Mouse (Mus musculus): ENCODE data around the gene Knop1.

Knop1 gene

DNA sequence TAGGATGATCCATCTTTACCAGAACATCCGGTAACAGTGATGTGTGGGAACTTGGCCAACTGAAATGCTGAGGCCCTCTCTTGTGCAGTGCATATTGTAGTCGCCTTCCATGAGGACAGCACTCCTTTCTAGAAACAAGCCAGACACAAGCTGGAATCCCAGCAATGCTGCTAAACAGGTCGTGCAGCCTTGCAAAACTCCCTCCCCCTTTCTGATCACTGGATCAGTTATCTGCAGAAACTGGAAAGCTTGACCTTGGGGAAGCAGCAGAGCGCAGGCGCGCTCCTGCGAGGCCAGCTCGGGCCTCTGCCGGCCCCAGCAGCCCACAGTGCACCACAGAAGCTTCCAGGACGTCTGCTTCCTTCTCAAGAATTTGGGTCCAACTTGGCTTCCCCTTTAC, 7.3 kb downstream of the Knop1 start:
- peak; percentile 87 for DNase-seq (ENCODE audit: low read depth, low spot score)

DNA sequence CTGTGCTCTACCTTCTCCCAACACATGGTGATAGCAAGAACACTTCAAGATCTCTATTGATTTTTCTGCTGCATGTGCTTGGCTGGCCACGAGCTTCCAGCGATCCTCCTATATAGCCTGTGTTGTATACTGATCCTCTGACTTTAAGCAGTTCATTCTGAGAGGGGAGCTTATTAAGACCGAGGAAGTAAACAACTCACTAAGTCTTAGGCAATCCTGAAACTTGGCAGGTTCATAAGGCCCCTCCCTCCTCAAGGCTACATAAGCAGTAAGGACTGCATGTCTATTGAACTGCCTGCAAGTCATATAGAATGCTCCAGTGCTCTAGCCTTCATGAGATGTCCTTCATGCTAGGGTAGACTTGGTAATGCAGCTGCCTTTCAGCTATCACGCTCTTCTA, 9.7 kb downstream of the Knop1 start:
- no peak for DNase-seq (ENCODE audit: low read depth, low spot score)

DNA sequence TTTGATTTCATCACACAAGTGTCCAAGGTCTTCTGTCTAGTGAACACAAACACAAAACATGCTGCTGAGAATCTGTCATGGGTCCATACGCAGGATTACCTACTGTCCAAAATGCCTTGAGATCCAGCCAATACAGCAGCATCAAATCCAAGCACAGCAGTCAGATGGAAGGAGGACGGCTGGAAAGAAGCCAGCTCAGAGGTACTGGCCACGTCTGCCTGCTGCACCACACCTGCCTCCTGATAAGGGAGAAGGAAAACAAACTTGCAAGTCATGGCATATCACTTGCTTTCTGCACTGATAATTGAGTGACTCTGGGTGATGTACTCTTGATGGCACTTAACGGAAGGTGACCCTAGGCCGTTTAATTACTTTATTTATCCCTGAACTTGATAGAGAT, 10.9 kb downstream of the Knop1 start:
- no peak for DNase-seq (ENCODE audit: low read depth, low spot score)

DNA sequence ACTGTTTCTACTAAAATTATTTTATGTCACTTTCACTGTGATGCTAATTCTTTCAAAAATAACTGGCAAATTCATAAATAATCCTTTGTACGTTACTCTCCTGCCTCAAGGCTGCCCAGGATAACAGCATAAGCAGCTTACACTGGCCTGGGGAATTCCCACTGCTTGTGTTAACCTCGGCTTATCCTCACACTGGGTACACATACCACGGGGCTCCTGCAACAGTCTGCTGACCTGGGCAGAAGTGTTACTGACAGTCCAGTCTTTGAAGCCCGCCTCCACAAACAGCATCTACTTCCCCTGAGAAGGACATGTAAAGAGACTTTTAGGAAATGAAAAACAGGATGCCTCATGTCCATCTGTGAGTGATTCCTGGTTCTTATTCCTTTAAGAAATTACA, 13.1 kb downstream of the Knop1 start:
- no peak for DNase-seq (ENCODE audit: low read depth, low spot score)

DNA sequence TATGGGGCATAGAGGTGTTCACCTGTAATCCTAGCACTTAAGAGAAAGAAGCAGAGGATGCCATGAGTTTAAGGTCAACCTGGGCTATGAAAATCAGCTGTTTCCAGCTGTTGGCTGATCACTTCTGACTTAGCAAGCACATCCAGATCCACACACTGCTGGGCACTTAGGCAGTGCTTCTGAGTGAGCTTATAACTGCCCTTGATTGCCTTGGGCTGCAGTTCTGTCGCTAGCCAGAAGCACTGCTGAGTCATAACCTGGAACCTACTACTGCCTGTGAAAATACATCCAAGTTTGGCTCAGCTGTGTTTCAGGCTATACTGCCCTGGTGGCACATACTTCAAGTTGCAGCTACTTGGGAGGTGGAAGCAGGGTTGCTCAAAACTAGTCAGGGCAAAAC, 14.3 kb downstream of the Knop1 start:
- DNase-seq (ENCODE audit: low read depth, low spot score) = no peak

DNA sequence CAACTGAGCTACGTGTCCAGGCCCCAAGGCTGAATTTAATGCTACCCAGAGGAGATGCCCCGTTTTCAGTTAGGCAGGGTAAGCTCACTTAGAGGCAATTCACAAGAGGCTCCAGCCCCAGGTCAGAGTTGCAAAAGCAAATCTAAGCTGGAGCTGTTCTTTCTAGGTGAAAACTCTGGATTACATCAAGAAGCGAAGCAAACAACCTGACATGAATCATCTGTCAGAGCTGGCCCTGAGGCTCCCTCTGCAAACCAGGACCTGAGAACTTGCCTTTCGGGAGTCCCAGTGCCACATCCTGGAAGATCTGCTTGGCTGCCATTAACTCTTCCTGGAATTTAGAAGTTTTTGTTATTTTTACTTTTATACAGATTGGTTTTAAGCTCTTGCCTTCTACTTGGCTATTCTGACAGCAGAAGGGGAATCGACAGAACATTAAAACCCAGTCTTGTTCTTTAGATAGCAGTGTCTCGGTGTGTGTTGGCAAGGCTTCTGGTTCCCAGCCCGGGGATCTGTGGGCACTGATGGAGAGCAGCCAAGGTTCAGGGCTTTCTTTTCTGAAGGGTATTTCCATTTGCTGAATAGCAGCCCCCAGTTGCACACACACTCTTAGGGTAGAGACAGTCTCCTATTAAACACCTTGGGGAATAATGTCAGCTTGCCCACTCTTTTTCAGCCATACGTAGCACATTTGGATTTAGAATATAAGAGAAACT, 14.9 kb downstream of the Knop1 start:
- DNase-seq (ENCODE audit: low read depth, low spot score) = no peak

DNA sequence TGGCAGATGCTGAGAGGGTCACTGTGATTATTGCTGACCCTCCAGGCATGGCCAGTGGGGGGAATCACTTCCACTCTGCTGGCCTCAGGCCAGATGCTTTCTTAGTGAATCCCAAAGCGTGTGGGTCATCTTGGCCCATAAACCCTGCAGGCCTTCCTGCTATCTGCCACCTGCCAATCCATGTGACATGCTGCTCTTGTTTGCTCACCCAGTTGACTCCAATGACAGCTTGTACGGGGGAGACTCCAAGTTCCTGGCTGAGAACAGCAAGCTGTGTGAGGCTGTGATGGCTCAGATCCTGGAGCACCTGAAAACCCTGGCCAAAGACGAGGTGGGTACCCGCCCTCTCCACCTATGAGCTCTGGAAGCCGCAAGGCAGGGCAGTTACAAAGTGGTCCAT, 18.2 kb downstream of the Knop1 start:
- DNase-seq (ENCODE audit: low read depth, low spot score) = no peak

DNA sequence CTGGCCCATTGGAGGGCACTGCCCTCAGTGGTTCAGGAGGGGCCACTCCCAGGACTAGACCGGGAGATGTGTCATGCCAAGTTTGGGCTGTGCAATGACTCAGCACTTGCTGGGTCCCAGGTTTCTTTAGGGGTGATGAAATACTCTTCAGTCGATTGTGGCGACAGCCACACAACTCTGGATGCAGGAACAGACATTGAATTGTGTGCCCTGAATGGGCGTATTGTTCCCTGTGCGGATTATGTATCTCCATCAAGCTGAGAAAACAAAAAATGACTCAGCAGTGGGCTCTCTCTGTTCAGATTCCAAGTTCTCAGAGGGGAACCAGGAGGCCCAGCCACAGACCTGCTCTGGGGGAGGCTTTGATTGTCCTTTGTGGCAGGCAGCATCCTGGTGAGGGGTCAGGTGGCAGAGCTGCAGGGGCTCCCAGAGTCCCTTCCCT, 28.1 kb downstream of the Knop1 start:
- DNase-seq (ENCODE audit: low read depth, low spot score) = peak; percentile 39

DNA sequence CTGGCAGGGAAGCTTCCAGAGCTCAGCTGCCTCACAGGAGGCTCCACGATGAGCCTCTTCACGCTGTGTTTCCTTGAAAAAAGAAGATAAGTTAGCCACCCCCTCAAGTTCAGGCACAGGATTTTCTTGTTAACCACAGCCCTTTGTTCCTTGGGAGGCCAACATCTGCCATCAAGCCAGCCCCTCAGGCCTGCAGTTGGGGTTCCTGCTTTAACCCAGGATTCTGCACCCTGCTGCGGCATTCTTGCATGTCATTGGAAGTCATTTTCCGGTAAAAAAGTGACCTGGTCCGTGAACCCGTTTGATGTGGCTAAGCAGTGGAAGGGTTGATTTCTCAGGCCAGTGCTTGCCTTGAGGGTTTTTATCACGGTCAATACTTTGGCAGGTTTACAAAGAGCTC, 31.6 kb downstream of the Knop1 start:
- DNase-seq (ENCODE audit: low read depth, low spot score) = peak; percentile 85

DNA sequence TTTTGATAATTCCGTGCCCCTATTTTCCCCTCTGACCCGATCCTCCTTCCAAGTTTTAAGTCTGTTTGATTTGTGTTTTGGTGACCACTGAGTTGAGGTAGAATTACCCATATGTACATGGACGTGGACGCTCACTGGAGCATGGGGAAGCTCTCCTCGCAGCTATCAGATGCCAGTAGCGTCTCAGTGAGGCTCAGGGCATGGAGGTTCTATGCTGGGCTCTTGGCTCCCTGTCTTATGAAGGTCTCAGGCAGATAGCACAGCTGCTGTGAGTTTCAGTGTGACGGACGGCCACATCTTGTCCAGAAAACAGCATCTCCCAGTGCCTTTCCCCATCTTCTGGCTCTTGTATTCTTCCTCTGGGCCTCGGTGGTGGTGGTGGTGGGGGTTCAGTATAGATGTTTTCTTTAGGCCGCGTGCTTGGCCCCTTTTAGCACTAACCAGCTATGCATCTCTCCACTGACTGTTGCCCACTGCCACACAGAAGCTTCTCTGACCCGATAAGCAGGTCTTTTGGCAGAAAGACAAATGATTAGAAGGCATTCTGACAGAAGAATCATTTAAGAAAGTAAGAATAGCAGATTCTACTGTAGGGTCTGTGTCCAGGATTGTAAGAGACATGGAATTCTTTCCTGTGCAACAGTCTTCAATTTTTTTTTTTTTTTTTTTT, 34.0 kb downstream of the Knop1 start:
- DNase-seq (ENCODE audit: low read depth, low spot score) = no peak

DNA sequence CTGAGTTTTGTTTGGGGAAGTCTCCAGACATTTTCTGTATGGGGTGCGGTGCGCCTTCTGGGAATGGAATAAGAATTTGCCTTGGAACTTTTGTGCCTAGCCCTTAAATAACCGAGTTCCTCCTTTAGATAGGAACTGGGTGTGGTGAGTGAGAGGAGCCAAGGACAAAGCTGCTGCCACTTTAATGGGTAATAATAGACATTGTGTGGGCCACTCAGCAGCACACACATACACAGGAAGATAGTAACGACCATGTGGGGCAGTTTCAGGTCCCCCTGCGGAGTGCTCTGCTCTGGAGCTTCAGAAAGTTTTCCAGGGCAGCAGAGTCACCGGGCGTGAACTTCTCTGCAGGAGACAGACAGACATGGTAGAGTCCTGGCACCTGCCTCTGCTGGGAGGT, 34.7 kb downstream of the Knop1 start:
- peak; percentile 75 for DNase-seq (ENCODE audit: low read depth, low spot score)

DNA sequence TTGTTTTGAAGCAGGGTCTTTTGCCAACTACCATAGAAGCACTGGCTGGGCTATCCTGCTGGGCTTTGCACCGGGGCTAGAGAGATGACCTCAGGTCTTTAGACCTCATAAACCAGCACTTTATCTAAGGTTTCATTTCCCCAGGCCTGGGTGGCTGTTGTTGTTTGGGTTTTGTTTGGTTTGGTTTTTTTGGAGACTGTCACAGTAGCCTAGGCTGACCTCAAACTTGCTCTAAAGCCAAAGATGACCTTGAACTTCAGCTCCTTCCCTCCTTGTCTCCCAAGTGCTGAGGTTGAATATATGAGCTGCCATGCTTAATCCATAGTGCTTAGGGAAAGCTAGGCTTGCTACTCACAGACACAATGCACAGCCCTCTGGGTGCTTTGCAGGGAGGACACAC, 36.4 kb downstream of the Knop1 start:
- DNase-seq (ENCODE audit: low read depth, low spot score) = no peak

DNA sequence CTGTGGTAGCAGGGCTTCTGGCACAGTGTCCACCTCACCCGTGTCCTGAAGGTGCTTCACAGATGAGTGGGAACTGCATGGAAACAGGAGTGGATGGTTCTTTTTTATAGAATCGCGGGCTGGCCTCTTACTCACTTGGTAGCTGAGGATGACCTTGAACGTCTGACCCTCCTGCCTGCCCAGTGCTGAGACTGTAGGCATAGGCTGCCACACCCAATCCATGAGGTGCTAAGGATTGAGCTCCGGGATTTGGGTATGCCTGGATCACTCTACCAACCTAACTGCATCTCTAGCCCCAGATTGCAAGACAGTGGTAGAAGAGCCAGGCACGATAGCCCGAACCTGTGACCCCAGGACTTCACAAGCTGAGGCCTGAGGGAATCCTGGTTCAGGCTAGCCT, 38.3 kb downstream of the Knop1 start:
- DNase-seq (ENCODE audit: low read depth, low spot score) = peak; percentile 47

DNA sequence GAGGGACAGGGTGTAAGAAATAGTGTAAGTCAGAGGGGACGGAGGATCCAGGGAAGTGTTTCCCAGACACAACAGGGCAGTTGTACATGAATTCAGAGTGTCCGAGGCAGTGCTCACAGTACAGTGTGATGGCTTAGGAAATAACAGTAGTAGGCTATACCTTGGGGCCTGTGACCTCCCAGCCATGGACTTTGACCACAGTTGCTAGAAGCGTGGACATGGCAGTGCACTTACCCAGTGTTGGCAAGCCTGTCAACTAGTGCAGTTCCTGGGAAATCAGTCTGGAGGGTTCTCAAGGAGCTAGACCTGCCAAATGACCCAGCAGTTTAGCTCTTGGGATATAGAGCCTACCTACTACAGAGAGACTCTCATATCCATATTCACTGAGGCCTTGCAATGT, 39.8 kb downstream of the Knop1 start:
- DNase-seq (ENCODE audit: low read depth, low spot score) = no peak

DNA sequence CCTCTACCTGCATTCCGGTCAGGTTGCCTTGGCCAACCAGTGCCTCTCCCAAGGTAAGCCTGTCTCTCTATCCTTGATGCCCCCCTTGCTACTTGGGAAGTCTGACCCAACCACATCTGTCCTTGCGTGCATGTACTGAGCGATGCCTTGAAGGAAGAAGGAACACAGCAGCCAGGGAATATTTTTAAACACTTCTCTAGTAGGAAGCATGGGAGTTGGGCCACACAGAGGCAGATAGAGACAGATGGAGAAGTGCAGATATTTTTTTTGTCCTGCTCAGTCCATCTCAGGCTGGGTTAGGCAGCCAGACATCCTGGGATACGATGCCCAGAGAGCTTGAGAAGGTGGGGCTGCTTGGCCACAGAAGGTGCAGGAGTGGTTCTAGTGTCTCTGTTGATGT, 42.5 kb downstream of the Knop1 start:
- no peak for DNase-seq (ENCODE audit: low read depth, low spot score)

DNA sequence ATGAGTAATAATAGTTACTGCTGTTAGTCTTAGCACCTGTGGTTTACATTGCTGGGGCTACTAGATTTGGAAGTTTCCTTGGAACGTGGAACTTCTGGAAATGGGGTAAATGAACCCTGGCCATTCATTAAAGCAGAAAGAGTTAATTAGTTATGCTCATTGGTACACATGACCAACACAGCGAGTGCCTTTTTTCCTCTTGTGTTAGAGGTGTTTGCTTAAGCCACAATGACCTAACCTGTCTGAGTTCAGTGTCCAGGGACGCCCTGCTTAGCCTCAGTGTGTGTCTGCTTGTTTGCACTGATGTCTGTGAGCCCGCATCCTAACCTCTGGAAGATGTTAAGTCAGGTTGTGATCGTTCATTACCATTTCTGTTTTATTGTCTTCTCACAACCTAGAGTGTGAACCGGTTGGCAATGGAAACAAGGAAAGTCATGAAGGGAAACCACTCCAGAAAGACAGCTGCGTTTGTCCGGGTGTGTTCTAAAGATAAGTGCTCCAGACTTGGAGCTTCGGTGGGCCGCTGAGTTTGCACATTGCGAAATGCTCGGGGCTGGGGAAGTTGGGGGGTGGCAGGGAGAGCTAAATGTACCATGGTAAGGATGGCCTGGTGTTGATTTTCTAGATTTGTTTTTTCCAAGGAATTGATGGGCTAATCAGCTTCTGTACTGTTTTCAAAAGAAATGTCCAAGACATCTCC, 44.5 kb downstream of the Knop1 start:
- DNase-seq (ENCODE audit: low read depth, low spot score) = no peak

DNA sequence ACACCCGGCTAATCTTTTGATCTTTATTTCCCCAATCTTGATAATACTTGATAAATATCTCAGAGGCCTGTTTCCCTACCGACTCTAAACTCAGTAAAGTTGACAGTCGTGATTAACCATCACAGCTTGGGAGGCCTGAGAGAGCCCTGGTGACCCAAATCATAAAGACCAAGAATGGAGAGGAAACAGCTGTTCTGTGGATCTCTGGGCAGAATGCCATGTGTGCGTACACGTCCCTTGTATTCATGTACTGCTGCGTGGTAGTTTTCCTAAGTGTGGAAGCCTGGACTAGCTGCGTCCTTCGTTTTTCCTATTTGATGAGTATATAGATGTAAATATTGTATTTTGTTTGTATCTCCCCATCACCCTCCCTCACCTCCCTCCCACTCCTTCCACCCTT, 48.2 kb downstream of the Knop1 start:
- no peak for DNase-seq (ENCODE audit: low read depth, low spot score)

DNA sequence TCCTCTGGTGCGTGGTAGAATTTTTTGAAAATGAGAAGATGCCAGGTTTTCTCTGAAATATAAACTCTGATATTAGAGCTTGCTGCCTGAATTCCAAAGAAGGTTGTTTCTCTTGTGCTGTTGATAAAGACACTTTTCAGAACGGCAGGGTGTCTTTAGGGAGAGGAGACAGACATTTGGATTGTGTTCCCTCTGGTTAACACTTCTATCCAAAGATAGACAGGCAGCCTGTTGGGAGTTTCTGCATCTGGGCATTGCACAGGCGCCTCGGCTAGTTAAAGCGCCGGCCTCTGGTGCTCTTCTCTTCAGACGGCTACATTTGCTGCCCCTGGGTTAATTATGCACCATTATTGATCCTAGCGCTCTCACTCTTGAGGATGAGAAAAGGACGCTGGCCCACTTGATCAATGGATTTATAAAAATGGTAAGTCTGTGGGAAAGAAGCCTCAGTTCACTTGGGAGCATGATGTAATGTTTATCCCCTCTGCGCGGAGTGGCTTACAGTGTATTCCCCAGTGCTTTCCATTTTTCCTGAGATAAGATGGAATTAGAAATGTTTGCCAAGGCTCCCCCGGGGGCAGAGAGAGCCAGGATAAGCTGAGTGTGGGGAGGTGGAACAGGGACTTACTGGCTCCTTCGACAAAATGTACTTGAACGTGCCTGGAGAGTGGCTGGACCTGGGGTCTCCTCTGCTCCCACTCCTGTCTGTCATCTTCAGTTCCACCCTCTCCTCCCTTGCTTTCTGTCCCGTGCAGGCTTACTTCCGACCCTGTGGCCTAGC, 49.2 kb downstream of the Knop1 start:
- DNase-seq (ENCODE audit: low read depth, low spot score) = no peak

DNA sequence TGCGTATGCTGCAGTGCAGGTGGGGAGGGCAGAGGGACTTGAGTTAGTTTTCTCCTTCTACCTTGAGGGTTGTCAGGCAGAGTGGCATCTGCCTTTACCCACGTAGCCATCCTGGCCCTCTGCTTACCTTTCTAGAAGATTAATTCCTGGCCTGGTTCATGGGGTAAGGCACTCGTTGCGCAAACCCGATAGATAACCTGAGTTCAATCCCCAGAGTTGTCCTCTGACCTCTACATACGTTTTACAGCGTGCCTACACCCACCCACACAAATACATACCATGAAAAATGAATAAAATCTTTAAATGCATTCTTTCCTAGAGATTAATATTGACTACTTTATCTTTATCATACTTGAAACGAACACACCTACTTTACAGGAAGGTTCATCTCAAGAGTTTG, 52.6 kb downstream of the Knop1 start:
- DNase-seq (ENCODE audit: low read depth, low spot score) = no peak

DNA sequence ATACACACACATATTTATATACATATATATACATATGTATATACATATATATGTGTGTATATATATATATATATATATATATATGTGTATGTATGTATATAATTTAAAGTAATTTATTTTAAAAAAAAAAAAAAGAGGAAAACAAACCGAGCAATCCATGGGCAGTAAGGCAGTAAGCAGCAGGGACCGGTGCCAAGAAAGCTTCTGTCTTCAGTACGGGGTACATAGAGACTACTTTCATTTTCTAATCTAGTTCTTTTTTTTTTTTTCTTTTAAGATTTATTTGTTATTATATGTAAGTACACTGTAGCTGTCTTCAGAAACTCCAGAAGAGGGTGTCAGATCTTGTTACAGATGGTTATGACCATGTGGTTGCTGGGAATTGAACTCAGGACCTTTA, 54.3 kb downstream of the Knop1 start:
- no peak for DNase-seq (ENCODE audit: low read depth, low spot score)

DNA sequence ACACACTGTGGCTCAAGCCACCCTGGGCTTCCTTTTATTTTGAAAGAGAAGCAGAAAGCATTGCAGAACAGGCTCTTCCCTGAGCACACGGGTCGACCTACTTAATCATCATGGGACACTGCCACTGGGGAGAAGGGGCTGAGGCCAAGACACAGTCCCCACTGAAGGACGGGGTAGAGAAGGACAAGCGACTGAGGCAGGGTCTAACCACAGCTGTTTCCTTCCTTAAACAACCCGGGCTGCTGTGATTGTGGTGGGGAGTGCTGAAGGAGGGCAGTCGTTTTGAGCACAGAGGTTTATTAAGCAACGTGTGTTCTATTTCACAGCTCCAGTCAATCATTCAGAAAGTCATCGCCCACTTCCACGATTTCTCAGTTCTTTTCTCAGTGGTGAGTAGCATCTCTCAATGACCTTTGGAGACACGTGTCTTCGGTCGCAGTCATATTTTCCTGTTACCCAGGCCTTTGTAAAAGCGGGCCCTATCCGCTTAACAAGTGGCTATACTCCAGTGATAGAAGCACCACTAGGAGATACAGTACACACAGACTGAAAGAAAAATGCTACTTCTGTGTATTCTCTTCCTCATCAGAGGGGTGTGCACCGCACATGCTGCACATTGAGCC, 55.8 kb downstream of the Knop1 start:
- DNase-seq (ENCODE audit: low read depth, low spot score) = no peak

DNA sequence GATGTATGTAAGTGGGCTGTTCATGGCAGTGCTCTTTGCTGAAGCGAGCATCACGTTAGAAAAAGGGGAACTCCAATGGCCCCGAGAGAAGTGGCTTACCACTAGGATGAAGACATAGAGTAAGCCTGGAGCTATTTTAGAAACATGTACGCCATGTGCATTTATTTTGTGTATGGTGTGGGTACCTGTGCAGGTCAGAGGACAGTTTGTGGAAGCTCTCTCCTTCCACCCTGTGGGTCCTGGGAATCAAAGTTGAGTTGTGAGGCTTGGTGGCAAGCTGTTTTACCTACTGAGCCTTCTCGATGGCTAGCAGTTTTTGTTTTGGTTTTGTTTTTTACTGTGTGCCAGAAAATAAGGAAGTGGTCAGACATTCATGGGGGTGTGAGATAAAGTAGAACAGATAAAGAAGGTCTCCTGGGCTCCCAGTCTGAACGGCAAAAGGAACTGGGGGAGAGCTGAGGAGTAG, 57.9 kb downstream of the Knop1 start:
- no peak for DNase-seq (ENCODE audit: low read depth, low spot score)
